Mouse (Mus musculus): ENCODE measurements around the gene Slc25a13. TPM values are rescaled to one million over a fixed set of nuclear protein-coding genes. Genes with fewer than 3 reads are reported as not detected.
"Not testable (repeated sequence)": the region's sequence is repeated elsewhere in the genome, so short reads cannot be mapped to it uniquely, and the experiment has no call there.

Slc25a13 gene
- polyA plus RNA-seq, 1 experiment from 2014 or later, result 48.2 TPM

DNA sequence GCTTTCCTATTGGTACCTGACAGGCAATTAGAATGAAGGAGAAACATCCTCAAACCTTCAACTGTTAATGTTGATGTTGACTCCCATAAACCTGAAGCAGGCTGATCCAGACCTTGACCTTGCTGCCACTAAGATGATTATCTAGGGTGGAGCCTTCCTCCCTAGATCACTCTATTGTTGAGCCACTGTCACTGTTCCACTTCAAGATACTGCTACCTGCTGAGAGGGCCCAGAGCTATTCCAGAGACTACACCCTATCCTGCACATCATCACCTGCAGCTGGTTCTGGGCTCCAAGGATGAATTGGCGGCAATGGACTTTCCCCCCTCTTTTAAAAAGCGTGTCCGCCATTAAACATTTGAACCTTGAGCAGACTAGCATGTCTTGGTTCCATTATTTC, 18.9 kb downstream of the Slc25a13 start:
- not testable (repeated sequence) for H3K27me3 ChIP-seq (replicated peaks); H3K4me2 ChIP-seq (replicated peaks); H3K9me3 ChIP-seq; H3K4me3 ChIP-seq (replicated peaks); H3K4me1 ChIP-seq (replicated peaks); H3K36me3 ChIP-seq; H3K27ac ChIP-seq; H3K9ac ChIP-seq; ATAC-seq
- 94% methylated on average over 3 of the region's 3 CpGs for WGBS

DNA sequence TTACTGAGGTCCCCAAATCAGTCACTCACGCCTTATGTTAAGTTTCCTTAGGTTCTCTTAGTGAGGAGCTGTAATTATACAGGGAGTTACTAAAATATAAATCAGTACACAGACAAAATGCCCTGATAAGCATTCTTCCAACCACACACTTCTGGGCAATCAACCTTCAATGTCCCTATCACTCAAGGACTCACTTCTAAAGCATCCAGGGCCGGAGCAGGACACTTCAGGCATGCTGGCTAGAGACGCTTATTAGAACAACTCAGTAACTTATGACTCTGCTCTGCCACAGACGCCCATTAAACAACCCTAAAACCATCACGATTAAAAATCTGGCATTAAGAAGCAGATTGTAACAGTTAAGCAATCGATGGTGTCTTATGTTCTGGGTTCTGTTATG, 19.6 kb downstream of the Slc25a13 start:
- no peak for ATAC-seq
- Histone ChIP-seq H3K36me3 (no peaks in the 10 kb centered on the region), H3K27me3 (replicated peaks) (no peaks in the 10 kb centered on the region), H3K9me3 (no peaks in the 10 kb centered on the region), H3K4me2 (replicated peaks) (no peak overlapping the region), H3K9ac (no peak overlapping the region), H3K27ac (no peak overlapping the region), H3K4me1 (replicated peaks) (no peaks in the 10 kb centered on the region), H3K4me3 (replicated peaks) (no peak overlapping the region)
- 78% methylated on average over 6 of the region's 6 CpGs for WGBS

DNA sequence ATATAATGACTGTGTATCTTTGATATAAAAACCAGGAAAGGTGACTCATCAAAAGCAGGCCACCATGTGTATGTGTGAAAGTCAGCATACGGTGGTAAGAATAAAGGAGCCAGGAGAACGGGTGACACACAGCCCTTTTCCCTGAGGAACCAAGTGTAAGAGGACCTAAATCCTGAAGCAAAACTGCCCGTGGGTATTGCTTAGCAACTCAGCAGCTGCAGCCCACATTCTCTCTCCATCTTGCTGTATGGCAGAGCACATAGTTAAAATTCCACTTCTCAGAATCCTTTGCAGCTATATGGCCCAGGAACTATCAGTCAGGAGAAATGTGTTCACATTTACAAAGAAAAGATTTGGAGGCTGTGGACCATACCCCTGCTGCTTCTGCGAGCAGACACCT, 20.4 kb downstream of the Slc25a13 start:
- H3K27ac ChIP-seq, result no peak overlapping the region
- WGBS, result 84% methylated on average over 4 of the region's 4 CpGs
- H3K36me3 ChIP-seq, result no peaks in the 10 kb centered on the region
- H3K4me3 ChIP-seq (replicated peaks), result no peak overlapping the region
- no peaks in the 10 kb centered on the region for H3K9me3 ChIP-seq
- H3K4me2 ChIP-seq (replicated peaks), result no peak overlapping the region
- H3K9ac ChIP-seq, result no peak overlapping the region
- H3K4me1 ChIP-seq (replicated peaks), result no peaks in the 10 kb centered on the region
- ATAC-seq, result no peak
- no peaks in the 10 kb centered on the region for H3K27me3 ChIP-seq (replicated peaks)

DNA sequence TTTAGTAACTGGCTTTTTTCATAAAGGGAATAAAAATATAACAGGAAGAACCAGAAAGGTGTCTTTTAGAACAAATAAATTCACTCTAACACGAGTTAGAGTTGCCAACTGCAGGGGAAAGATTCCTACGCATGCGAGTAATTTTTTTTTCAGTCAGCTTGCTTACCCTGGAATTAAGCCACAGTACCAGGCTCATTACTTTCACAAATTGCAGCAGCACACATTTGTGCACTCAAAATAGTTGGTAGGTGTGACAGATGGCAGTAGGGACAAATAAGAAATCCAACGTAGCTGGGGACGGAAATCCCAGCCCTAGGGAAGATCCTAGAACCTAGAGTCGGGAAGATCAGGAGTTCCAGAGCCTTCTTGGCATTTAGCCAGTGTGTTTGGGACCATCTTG, 22.1 kb downstream of the Slc25a13 start:
- H3K27ac ChIP-seq, result no peak overlapping the region
- H3K27me3 ChIP-seq (replicated peaks), result no peaks in the 10 kb centered on the region
- no peaks in the 10 kb centered on the region for H3K36me3 ChIP-seq
- 82% methylated on average over 6 of the region's 6 CpGs for WGBS
- ATAC-seq, result no peak
- no peak overlapping the region for H3K4me2 ChIP-seq (replicated peaks)
- no peak overlapping the region for H3K9ac ChIP-seq
- H3K9me3 ChIP-seq, result no peaks in the 10 kb centered on the region
- no peaks in the 10 kb centered on the region for H3K4me1 ChIP-seq (replicated peaks)
- no peak overlapping the region for H3K4me3 ChIP-seq (replicated peaks)

DNA sequence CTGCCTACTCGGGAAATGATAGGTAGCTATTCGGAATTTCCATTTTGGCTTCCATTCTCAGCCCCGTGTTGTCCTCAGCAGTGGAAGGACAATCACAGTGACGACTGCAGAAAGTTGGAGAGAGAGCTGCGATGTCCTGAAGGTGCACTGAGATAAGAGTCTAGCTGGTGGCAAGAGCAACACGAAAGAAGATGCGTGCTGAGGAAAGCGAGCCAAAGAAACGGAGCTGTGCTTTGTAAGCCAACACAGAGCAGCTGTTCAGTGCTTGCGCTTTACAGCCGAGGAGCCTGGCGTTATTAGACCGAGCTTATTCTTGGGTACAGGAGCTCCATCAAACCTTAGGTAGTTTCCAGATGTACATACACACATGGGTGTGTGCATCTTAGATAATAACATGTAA, 23.1 kb downstream of the Slc25a13 start:
- no peak overlapping the region for H3K4me3 ChIP-seq (replicated peaks)
- no peaks in the 10 kb centered on the region for H3K27me3 ChIP-seq (replicated peaks)
- WGBS, result 90% methylated on average over 13 of the region's 13 CpGs
- H3K9me3 ChIP-seq, result no peaks in the 10 kb centered on the region
- H3K4me1 ChIP-seq (replicated peaks), result no peaks in the 10 kb centered on the region
- no peak for ATAC-seq
- no peak overlapping the region for H3K4me2 ChIP-seq (replicated peaks)
- H3K27ac ChIP-seq, result no peak overlapping the region
- H3K9ac ChIP-seq, result no peak overlapping the region
- no peaks in the 10 kb centered on the region for H3K36me3 ChIP-seq

DNA sequence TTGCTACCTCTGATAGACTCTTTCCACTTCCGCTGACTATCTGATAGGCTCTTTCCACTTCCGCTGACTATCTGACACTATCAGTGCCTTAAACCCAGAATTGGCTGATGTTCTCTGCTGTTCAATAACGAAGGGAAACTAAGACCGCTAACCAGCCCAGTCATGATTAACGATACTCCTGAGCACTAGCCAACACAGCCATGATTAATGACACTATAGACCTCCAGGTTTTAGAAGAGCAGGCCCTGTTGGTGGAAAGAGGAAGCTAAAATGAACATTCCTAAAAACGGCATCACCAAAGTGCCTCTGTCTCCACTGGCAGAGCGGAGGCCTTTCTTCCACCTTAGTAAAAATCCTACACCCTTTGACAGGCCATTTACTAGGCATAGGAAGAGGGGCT, 24.6 kb downstream of the Slc25a13 start:
- no peak for ATAC-seq
- 62% methylated on average over 7 of the region's 7 CpGs for WGBS
- no peak overlapping the region for H3K9ac ChIP-seq

DNA sequence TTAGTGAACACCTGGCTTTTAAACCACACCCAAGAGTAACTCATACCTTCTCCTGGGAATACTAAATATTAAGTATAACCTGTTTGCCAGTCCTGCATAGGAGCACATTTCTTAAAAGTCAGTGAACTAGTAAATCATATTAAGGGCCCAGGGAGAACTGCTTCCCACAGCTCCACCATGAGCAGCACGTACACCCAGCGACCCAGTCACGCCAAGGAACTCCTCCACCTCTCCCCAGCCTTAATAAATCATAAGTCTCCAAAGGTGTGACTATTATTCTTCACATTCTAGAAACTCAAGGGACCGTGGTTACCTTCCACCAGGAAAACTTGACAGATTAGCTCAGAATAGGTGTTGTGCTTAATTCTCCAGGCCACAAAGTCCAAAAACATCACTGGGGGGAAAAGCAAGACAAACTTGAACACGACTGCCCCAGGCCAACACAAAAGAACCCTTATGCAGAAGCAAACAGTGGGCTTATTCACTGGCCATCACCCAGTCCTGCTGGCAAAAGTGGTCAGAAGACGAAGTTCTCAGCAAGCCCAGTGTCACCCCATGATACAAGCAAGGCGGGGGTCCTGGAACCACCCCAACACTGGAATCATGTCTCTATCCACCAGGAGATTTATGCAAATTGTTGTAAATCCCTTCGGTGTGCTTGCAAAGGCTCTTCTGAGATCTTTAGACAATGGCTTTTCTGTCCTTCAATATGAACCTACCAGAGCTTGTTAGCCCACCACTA, 25.2 kb downstream of the Slc25a13 start:
- Histone ChIP-seq H3K36me3 (no peaks in the 10 kb centered on the region), H3K27ac (no peak overlapping the region), H3K27me3 (replicated peaks) (no peaks in the 10 kb centered on the region), H3K9ac (no peak overlapping the region), H3K9me3 (no peaks in the 10 kb centered on the region), H3K4me2 (replicated peaks) (no peak overlapping the region), H3K4me3 (replicated peaks) (no peak overlapping the region), H3K4me1 (replicated peaks) (no peaks in the 10 kb centered on the region)
- ATAC-seq, result no peak
- 76% methylated on average over 8 of the region's 8 CpGs for WGBS

More for the DNA sequence above, 24.6 kb downstream of the Slc25a13 start:
- no peaks in the 10 kb centered on the region for H3K4me1 ChIP-seq (replicated peaks)
- no peaks in the 10 kb centered on the region for H3K9me3 ChIP-seq
- no peak overlapping the region for H3K4me3 ChIP-seq (replicated peaks)
- H3K4me2 ChIP-seq (replicated peaks), result no peak overlapping the region
- H3K27me3 ChIP-seq (replicated peaks), result no peaks in the 10 kb centered on the region
- H3K27ac ChIP-seq, result no peak overlapping the region
- H3K36me3 ChIP-seq, result no peaks in the 10 kb centered on the region

DNA sequence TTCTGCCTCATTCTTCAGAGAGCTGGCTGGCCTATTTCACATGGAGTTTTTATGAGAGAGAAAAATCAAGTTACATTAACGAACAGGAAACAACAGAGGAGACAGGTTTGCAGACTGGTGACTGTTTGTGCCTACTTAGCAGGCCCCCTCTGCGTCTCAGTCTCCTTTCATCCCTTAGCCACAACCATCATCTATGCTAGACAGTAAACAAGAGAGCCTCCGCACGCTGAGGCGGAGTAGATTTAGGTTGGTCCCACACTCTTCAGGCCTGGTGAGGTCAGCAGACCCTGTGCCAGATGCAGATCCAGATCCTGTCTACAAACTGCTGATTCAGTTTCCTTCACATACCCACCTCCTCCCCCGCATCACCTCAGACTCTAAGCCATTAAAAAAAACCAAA, 28.0 kb downstream of the Slc25a13 start:
- Histone ChIP-seq H3K4me1 (replicated peaks) (no peaks in the 10 kb centered on the region), H3K36me3 (no peaks in the 10 kb centered on the region), H3K27ac (no peak overlapping the region), H3K9me3 (no peaks in the 10 kb centered on the region), H3K4me2 (replicated peaks) (no peak overlapping the region), H3K4me3 (replicated peaks) (no peak overlapping the region), H3K9ac (no peak overlapping the region), H3K27me3 (replicated peaks) (no peaks in the 10 kb centered on the region)
- no peak for ATAC-seq
- WGBS, result 64% methylated on average over 6 of the region's 6 CpGs

DNA sequence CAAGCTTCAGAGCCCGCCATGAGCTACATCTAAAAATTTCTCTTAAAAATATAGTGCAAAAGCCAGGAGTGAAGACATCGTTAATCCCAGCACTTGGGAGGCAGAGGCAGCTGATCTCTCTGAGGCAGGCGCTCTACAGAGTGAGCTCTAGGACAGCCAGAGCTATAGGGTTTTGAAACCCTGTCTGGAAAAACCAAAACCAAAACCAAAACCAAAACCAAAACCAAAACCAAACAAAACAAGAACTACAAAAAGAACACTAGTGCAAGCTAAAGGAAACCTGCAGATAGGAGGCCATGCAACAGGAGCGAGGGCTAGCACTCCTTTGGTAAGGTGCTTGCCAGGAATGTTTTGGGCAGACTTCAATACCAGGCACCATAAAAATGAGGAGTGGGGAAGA, 30.5 kb downstream of the Slc25a13 start:
- Histone ChIP-seq H3K27ac (no peak overlapping the region), H3K9me3 (no peaks in the 10 kb centered on the region), H3K9ac (no peak overlapping the region), H3K4me3 (replicated peaks) (no peak overlapping the region), H3K27me3 (replicated peaks) (no peaks in the 10 kb centered on the region), H3K4me2 (replicated peaks) (no peak overlapping the region), H3K4me1 (replicated peaks) (no peaks in the 10 kb centered on the region), H3K36me3 (no peaks in the 10 kb centered on the region)
- WGBS, result 80% methylated on average over 4 of the region's 4 CpGs
- no peak for ATAC-seq

DNA sequence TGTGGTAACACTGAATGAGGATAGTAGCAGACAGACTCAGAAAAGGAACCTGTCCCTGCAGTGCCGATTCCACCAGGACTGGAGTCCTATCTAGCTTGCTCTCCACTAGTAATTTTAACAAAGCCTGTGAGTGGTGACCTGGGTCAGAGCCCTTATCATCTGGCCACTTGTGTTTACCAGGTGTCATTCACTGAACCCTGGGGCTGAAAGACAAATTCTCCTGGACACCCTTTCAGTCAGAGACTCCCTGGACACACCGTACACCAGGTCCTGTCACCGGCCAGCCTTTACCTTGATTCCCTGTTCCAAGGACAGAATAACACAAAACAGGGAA, 31.3 kb downstream of the Slc25a13 start:
- H3K4me3 ChIP-seq (replicated peaks), result no peak overlapping the region
- H3K9ac ChIP-seq, result no peak overlapping the region
- 55% methylated on average over 3 of the region's 3 CpGs for WGBS
- no peak overlapping the region for H3K27ac ChIP-seq
- H3K9me3 ChIP-seq, result no peaks in the 10 kb centered on the region
- no peaks in the 10 kb centered on the region for H3K4me1 ChIP-seq (replicated peaks)
- peak; percentile 21; the same call in 1 of the 2 replicates for ATAC-seq
- H3K36me3 ChIP-seq, result no peaks in the 10 kb centered on the region
- no peak overlapping the region for H3K4me2 ChIP-seq (replicated peaks)
- no peaks in the 10 kb centered on the region for H3K27me3 ChIP-seq (replicated peaks)

DNA sequence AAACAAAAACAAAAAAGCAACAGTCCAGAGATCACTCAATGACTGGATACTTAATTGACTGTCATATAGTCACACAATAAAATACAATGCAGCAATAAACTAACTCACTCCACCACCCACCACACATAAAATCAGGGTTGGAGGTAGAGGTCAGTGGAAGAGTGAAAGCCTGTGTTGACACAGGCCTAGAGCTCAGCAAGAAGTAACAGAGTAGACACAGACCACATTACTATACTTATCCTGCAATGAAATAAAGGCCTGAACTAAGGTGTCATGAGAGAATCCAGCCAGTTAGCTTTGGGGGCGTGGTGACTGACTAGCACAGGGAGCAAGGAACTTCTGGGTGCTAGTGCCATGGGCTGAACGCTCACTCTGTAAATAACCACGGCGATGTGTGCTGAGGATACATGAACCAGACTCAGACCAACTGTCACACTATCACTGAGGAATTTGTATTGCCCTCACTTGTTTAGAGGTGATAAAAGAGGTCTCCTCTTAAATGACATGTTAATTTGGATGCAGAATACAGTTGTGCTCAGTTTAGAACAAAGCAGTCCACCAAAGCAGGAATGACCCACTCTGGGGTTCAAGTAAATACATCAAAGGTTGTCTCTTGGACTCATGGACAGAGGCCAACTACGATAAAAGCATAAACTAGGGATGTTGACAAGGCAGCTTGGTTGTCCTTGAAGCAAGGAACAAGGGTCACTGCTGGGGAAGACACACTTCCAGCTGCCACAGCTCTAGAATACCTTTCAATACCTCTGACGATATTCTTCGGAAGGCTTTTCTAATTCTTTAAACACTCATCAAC, 31.8 kb downstream of the Slc25a13 start:
- Histone ChIP-seq H3K4me3 (replicated peaks) (no peak overlapping the region), H3K4me2 (replicated peaks) (no peak overlapping the region), H3K4me1 (replicated peaks) (no peaks in the 10 kb centered on the region), H3K9ac (no peak overlapping the region), H3K27ac (no peak overlapping the region), H3K9me3 (no peaks in the 10 kb centered on the region), H3K36me3 (no peaks in the 10 kb centered on the region), H3K27me3 (replicated peaks) (no peaks in the 10 kb centered on the region)
- 37% methylated on average over 7 of the region's 7 CpGs for WGBS
- ATAC-seq, result peak; percentile 75

DNA sequence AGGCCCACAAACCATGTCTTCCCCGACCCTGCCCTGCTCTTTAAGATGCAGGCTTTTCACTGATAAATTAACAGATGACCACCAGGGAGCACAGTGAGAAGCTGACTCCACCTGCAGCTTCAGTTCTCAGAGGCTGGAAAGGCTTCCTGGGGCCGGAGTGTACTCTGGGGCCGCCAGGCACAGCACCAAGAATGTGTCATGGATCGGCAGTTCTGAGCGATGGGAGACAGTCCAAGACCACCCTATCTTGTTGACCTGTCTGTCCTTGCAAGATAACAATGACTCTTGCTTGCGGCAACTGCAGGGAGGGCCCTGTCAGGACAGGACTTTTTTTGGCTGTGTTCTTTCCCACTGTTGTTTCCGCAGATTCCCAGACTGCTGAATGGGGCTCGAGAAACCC, 33.4 kb downstream of the Slc25a13 start:
- H3K27me3 ChIP-seq (replicated peaks), result no peaks in the 10 kb centered on the region
- no peaks in the 10 kb centered on the region for H3K9me3 ChIP-seq
- no peak overlapping the region for H3K4me2 ChIP-seq (replicated peaks)
- H3K4me3 ChIP-seq (replicated peaks), result no peak overlapping the region
- H3K9ac ChIP-seq, result no peak overlapping the region
- no peak for ATAC-seq
- H3K4me1 ChIP-seq (replicated peaks), result no peaks in the 10 kb centered on the region
- no peak overlapping the region for H3K27ac ChIP-seq
- no peaks in the 10 kb centered on the region for H3K36me3 ChIP-seq
- WGBS, result 47% methylated on average over 8 of the region's 8 CpGs

DNA sequence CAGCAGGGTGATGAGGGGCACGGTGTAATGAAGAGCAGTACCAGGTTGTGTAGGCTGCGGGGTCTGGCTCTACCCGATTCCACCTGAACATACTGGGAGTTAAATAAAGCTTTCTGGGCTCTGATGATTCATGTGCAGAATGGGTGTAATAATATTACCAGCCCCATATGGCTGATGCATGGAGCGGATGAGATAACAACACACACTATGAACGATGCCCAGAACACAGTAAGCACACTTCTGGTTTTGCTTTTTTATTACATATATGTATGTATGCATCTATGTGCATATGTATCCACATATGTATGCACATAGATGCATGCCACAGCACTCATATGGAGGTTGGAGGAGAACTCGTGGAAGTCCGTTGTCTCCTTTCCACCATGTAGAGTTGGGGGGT, 34.8 kb downstream of the Slc25a13 start:
- Histone ChIP-seq H3K4me2 (replicated peaks) (no peak overlapping the region), H3K4me3 (replicated peaks) (no peak overlapping the region), H3K27me3 (replicated peaks) (no peaks in the 10 kb centered on the region), H3K4me1 (replicated peaks) (no peaks in the 10 kb centered on the region), H3K36me3 (no peaks in the 10 kb centered on the region), H3K9me3 (no peaks in the 10 kb centered on the region), H3K9ac (no peak overlapping the region), H3K27ac (no peak overlapping the region)
- WGBS, result 87% methylated on average over 7 of the region's 7 CpGs
- ATAC-seq, result no peak

Measured in intestine, embryonic 15.5 days (tissue).